Mouse (Mus musculus) ovary, postnatal 10 days (tissue): ENCODE data around the gene Mroh2a.
A peak's percentile ranks its signal among the peaks of the same experiment; 100 is the strongest.

Experiments
- DNase-seq: peaks from one replicate; pipeline ENCODE4 v3.0.0; 2022; ENCODE audit warnings: low spot score

The Mroh2a gene

DNA sequence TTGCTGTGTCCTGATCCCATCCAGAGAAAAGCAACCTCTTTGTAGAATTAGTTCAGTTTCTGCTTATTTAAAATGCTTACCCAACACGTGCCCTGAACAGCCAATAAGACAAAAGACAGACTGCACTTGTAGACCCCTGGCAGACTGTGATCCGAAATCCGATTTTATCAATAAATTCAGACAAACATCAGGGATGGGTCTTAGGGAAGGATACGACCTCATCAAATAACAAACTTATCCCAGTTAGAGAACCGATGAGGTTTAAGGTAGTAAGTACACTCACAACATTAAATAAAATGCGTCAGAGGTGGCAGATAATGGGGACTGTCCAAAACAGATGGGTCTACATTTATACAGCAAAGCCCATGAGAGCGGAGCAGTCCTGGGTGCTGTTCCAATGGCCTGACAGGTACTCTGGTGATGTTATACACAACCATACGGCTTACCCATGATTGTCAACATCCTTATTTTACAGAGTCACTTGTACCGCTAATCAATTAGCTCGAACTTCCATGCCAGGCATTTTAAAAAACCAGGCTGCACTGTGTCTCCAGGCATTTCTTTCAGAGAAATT is 49.8 kb downstream of the Mroh2a start:
- DNase-seq, result no peak

DNA sequence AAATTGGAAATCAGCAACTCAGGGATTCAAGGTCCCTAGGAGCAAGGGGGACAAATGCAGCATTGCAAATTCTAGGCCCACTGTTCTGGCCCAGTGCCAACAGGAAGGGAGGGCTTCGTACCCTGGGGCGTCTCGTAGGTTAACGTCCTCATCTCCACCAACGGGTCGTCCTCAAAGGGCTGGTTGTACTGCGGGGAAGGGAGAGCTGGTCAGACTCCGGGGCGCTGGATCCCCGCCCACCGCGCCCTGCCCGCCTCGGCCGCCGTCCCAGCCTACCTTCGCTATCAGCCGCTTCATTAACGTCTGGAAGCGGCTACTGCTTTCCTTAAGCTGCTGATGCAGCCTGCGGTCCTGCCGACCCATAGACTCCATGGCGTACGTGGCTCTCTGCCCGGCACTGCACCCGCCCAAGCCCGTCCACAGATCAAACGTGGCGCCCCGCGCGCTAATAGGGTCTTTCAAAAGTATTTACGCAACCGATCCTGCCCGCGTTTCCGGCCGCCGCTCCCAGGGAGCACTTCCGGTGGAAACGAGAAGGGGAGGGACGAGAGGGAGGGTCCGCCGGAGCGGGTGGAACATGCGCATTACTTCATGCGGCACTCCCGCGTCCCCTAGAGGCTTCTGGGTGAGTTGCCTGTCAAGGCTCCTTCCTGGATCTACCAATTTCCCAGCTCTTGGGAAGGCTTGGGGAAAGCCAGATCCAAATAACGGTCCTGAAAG is 50.5 kb downstream of the Mroh2a start, which contains the start of the genes Hjurp and Trpm8:
Gene Hjurp (minus strand): TSS at position 536 of the 720 bp plus-strand sequence.
Gene Trpm8 (plus strand): TSS at position 564 of the 720 bp plus-strand sequence.
- DNase-seq, result peak; percentile 100

DNA sequence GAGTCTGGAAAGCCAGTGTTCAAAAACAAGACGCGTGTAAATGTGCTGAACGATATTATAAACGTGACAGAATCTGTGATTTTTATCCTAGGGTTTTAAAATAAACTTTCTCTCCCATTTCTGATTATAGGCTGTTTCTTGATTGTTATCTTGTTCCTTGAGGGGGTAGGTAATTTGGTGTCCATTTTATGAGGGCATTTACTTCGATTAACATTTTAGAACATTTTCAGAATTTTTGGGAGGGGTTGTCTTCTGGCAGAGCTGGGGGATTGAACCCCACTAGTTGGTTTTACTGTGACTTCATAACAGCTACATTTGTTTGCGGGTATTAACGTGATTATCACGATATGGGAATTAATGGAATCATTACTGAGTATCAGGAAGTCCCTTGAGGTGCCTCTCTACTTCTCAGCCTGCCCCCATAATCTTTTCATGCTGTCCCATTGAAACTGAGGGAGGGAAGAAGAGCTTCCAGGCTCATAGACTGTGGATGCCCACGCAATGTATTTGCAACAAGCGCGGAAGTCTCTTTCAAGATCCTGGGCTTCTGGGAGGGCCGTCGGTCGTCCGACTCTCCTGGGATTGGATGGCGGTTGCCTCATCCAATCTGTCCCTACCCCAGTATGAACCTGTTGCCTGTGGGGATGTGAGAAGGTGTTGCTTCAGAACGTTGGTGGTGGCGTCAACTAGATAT is 51.2 kb downstream of the Mroh2a start:
- no peak for DNase-seq

- DNase-seq, result no peak
Observed at GRCm38 (mm10) chr1:88279111-88280005, 52.6 kb downstream of the Mroh2a start.

- DNase-seq, result no peak
Observed at GRCm38 (mm10) chr1:88280006-88280690, 53.4 kb downstream of the Mroh2a start.

GRCm38 (mm10) chr1:88282301-88282700 is 55.5 kb downstream of the Mroh2a start:
- no peak for DNase-seq

DNA sequence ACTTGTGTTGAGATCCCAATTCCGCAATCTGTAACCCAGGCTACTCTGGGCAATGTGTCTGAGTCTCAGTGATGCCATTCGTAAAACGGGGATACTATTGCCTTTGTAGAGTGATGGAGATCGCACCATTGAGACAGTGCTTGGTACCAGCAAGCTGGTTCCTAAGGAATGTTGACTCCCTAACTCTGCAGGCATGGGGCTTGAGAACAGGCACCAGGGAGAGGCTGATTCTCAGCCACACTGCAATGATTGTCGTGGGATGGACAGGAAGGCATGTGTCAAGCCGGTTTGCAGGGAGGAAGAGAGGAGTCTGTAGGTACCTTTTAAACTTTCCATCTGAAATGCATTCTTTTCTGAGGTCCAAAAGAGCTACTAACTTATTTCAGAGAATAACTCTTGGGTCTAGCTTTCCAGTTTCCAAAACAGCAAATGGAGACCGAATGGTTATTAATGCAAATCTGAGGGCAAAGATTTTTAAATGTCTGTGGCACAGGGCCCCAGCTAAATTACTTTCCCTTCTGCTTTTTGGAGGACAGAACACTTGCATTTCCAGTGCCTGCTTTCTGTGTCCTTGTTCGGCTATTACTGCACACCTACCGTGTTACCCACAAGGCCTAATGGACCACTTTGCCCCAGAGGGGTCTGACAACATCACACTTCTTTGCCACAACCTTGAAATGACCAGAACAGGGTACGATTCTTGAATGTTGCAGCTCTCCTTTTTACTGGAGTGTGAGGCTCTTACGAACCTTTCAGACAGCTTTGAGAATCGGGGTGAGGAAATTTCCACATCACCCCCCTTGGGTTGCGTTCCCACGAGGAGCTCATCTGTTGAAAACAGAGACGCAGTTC is 56.8 kb downstream of the Mroh2a start:
- DNase-seq, result no peak

GRCm38 (mm10) chr1:88284228-88284945 is 57.6 kb downstream of the Mroh2a start:
- no peak for DNase-seq

GRCm38 (mm10) chr1:88284946-88285320 is 58.1 kb downstream of the Mroh2a start:
- DNase-seq, result no peak

DNA sequence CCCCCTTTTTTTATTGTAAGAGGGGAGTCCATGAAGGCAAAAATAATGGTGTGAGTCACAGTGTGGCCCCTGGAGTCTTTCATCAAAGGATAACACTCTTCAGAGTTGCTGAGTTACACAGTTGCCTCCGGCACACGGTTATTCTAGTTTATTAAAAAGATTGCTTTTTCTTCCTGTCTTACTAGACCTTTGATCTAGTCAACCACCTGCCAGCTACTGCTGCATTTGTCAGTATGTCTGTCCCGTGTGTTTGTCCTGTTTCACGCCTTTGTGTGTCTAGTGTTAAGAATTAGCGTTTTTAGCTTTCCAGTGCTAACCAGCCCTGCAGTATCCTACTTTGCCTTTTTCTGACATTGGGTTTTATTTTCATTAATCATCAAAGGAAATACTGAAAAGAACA is 58.9 kb downstream of the Mroh2a start:
- DNase-seq, result no peak

GRCm38 (mm10) chr1:88286136-88286845 is 59.5 kb downstream of the Mroh2a start:
- DNase-seq, result no peak

- DNase-seq, result no peak
Observed at GRCm38 (mm10) chr1:88286887-88287696, 60.3 kb downstream of the Mroh2a start.

DNA sequence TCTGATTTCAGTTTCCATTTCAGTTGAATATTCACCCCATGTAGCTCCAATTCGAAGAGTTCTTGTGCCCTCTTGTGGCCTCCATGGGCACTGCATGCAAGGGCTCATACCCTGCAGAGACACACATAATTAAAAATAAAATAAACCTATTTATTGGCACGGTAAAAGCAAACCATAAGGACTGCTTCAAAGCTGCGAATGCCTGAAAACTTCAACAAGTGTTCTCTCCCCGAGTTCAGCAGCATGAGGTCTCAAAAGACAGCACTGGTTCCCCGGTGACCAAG is 60.9 kb downstream of the Mroh2a start:
- DNase-seq, result no peak

DNA sequence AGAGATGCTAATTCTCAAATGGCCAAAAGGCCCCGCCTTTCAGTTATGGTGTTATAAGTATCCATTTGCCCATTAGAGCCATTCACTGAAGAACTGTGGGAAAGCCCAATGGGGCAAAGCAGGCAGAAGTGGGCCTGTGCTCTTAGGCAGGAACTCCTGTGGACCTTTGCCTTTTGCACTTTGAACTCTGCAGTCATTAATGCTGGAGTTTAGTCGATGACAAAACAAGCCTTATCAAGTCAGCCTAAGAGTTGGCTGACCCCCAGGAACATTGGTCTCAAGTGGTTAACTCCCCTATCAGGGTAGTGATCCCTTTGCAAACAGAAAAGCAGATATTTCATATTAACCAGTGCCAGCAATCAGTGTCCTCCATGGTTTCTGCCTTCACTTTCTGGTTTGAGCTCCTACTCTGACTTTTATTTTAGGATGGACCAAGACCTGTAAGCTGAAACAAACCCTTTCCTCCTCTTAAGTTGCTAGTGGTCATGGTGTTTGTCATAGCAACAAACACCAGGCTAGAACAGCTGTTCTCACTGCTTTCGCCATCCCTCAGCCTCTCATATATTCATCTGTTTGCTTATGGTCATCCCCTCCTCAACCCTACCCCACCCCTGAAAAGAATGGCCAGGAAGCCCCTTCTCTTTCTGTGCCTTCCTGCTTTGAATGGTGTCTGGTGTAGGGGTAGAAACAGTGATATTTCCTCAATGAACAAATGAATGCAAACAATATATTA is 61.4 kb downstream of the Mroh2a start:
- no peak for DNase-seq

DNA sequence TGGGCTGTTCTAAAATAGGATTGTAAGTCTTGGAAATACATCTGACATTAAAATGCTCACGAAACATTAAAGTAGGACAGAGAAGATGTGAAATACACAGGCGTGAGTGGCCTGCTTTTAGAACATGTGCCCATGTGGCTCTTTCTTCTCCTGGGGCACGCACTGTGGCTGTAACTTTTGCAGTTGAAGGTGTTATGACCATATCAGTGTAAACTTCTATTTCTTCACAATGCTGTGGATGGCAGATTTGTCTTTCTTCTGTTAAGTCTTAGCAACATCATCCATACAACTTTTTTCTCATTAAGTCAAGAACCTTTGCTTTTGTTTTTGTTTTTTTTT is 62.0 kb downstream of the Mroh2a start:
- DNase-seq, result no peak

DNA sequence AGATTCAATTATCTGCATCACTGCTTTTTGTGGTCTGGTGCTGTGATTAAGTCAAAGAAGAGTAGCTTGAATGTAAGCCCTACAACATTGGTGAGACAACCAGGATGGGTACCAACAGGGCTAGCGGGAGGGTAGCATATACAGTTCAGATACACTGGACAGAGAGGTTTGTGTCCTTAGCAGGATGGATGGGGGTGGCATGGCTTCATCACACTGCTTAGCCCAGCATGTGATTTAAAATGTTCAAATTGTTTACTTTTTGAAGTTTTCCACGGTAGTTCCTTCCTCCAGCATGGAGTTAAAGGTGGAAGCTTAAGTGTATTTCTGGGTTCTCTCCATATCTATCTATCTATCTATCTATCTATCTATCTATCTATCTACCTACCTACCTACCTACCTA is 62.4 kb downstream of the Mroh2a start:
- no peak for DNase-seq

DNA sequence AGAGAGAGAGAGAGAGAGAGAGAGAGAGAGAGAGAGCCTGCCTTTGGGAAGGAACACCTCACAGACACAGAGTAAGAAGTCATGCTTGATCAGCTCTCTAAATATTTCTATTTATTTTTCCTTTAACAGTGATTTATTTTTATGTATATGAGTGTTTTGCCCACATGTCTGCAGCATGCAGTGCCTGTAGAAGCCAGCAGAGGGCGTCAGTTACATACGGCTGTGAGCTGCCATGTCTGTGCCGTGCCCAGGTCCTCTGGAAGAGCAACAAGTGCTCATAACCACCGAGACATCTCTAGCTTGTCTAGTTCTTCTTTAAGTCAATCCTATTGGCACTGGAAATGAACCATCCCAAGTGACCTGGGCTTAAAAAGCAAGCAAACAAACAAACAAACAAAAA is 63.1 kb downstream of the Mroh2a start:
- no peak for DNase-seq

DNA sequence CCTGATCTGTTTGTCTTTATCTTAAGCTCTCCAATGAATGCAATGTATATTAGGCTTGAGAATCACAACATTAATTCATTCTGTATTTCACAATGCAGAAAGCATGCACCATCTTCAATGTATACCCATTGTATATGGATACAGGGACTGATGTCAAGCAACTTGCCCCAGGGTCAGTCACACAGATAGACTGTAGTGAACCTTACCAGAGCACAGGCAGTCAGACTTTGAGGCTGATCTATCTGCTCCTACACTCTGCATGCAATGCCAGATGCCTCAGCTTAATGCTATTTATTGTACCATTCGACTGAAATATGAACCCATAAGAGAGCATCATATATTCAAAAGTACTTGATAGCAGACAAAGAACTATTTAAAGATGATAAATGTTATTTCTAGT is 63.7 kb downstream of the Mroh2a start:
- DNase-seq, result no peak
